Mouse (Mus musculus) MEL (cell line): ENCODE results near the gene Vmn1r143.
"Not testable (repeated sequence)": the region's sequence is repeated elsewhere in the genome, so short reads cannot be mapped to it uniquely, and the experiment has no call there.

Experiments
- E2F4 ChIP-seq: IDR thresholded peaks from 2 replicates; pipeline ENCODE4 v1.6.1; 2011; ENCODE audit warnings: low read depth, low read length, improper control_type of control experiment, borderline replicate concordance
- GATA1 ChIP-seq: IDR thresholded peaks from 2 replicates; pipeline ENCODE4 v1.6.1; 2011; ENCODE audit warnings: low read depth, low read length, improper control_type of control experiment
- RCOR1 ChIP-seq: IDR thresholded peaks from 2 replicates; pipeline ENCODE4 v1.6.1; 2012; ENCODE audit warnings: low read depth, mild to moderate bottlenecking, inconsistent platforms, low read length, improper control_type of control experiment
- USF1 ChIP-seq: IDR thresholded peaks from 2 replicates; pipeline ENCODE4 v1.6.1; 2014; ENCODE audit warnings: low read depth, mild to moderate bottlenecking, inconsistent platforms, low read length, improper control_type of control experiment, moderate library complexity
- ZC3H11A ChIP-seq: IDR thresholded peaks from 2 replicates; pipeline ENCODE4 v1.6.1; 2012; ENCODE audit warnings: low read depth, mild to moderate bottlenecking, inconsistent platforms, low read length, improper control_type of control experiment

- not testable (repeated sequence) for TF ChIP-seq E2F4, ZC3H11A, RCOR1, GATA1, USF1
Measured at GRCm38 (mm10) chr7:22189077-22189476, at the start of gene Vmn1r143.
